Mouse (Mus musculus) kidney, postnatal 0 days (tissue): ENCODE measurements at regions not wholly inside any gene's neighbourhood (a gene's known extent, or its start where the extent isn't known, plus 50 kb on each side); places are given as distances from the start of the nearest gene placed in this dataset.

Experiments
- ATAC-seq: fragments of 200-750 bp; cut with Nextera tagmentation; replicated peaks from 2 replicates; pipeline ENCODE4 v1.8.0; 2017; ENCODE audit warnings: low read depth, moderate number of reproducible peaks, moderate TSS enrichment, moderate library complexity; ENCODE audit not compliant: low FRiP score
- DNase-seq: peaks from one replicate; pipeline ENCODE4 v3.0.0-alpha.2; 2016; ENCODE audit warnings: low spot score
- H3K27ac ChIP-seq: fragments of 300-500 bp; sonication (generic); 2 replicates; pipeline ENCODE4 v1.5.1; 2014; ENCODE audit warnings: mild to moderate bottlenecking
- H3K27me3 ChIP-seq: fragments of 300-500 bp; sonication (generic); 2 replicates; pipeline ENCODE4 v1.6.1; 2014; ENCODE audit warnings: low read length, mixed read lengths; ENCODE audit not compliant: insufficient read depth
- H3K36me3 ChIP-seq: fragments of 300-500 bp; sonication (generic); 2 replicates; pipeline ENCODE4 v1.6.1; 2014; ENCODE audit warnings: low read length, mixed read lengths; ENCODE audit not compliant: insufficient read depth
- H3K4me1 ChIP-seq: fragments of 300-500 bp; sonication (generic); replicated peaks from 2 replicates; pipeline ENCODE4 v1.6.1; 2014; ENCODE audit warnings: antibody characterized with exemption, low read length, mixed read lengths; ENCODE audit not compliant: insufficient read depth
- H3K4me2 ChIP-seq: fragments of 300-500 bp; sonication (generic); 2 replicates; pipeline ENCODE4 v1.6.1; 2014; ENCODE audit warnings: mild to moderate bottlenecking, low read length, moderate library complexity, mixed read lengths
- H3K4me3 ChIP-seq: fragments of 300-500 bp; sonication (generic); replicated peaks from 2 replicates; pipeline ENCODE4 v1.5.1; 2014; ENCODE audit warnings: low read depth, low read length
- H3K9ac ChIP-seq: fragments of 300-500 bp; sonication (generic); 2 replicates; pipeline ENCODE4 v1.6.1; 2014; ENCODE audit warnings: low read depth, low read length
- H3K9me3 ChIP-seq: fragments of 300-500 bp; sonication (generic); replicated peaks from 2 replicates; pipeline ENCODE4 v1.6.1; 2016; ENCODE audit warnings: low read length, inconsistent platforms, mixed read lengths
- CTCF ChIP-seq: IDR thresholded peaks from 2 replicates; pipeline ENCODE4 v1.5.1; 2016; ENCODE audit warnings: antibody characterized with exemption, low read depth, mild to moderate bottlenecking, moderate library complexity
- WGBS: fragments of 180-500 bp; shearing (Covaris S2); extraction: QIAGEN DNeasy Blood & Tissue Kit; methylation state at CpG from one replicate; pipeline ENCODE4 v1.1.7; 2014; 5-methylcytosine and 5-hydroxymethylcytosine counted together

GRCm38 (mm10) chr12:74657036-74657648 is 340.9 kb upstream of the Gm11042 start:
- no peaks in the 10 kb centered on the region for H3K4me1 ChIP-seq
- WGBS, result 63% methylated on average over 2 of the region's 2 CpGs
- DNase-seq (no peak), ATAC-seq (no peak)
- H3K27me3 ChIP-seq, result no peaks in the 10 kb centered on the region
- H3K9ac ChIP-seq, result no peak overlapping the region
- no peak for TF ChIP-seq CTCF
- no peak overlapping the region for H3K4me3 ChIP-seq
- H3K27ac ChIP-seq, result no peak overlapping the region
- no peaks in the 10 kb centered on the region for H3K9me3 ChIP-seq
- H3K36me3 ChIP-seq, result no peaks in the 10 kb centered on the region
- H3K4me2 ChIP-seq, result no peak overlapping the region

- H3K36me3 ChIP-seq, result no peaks in the 10 kb centered on the region
- no peak overlapping the region for H3K4me2 ChIP-seq
- no peaks in the 10 kb centered on the region for H3K27me3 ChIP-seq
- H3K4me1 ChIP-seq, result no peaks in the 10 kb centered on the region
- DNase-seq, result no peak
- H3K9me3 ChIP-seq, result no peaks in the 10 kb centered on the region
- TF ChIP-seq CTCF, result no peak
- H3K9ac ChIP-seq, result no peak overlapping the region
- ATAC-seq, result no peak
- WGBS, result 78% methylated on average over 1 of the region's 1 CpGs
- no peak overlapping the region for H3K4me3 ChIP-seq
- no peak overlapping the region for H3K27ac ChIP-seq
Measured at GRCm38 (mm10) chr12:74651256-74651655, 335.1 kb upstream of the Gm11042 start.

GRCm38 (mm10) chr12:74632827-74633226 is 316.6 kb upstream of the Gm11042 start:
- H3K27me3 ChIP-seq, result no peaks in the 10 kb centered on the region
- ATAC-seq (no peak), DNase-seq (no peak)
- H3K9me3 ChIP-seq, result no peaks in the 10 kb centered on the region
- H3K9ac ChIP-seq, result no peak overlapping the region
- 83% methylated on average over 2 of the region's 2 CpGs for WGBS
- no peaks in the 10 kb centered on the region for H3K4me1 ChIP-seq
- no peak overlapping the region for H3K27ac ChIP-seq
- H3K4me3 ChIP-seq, result no peak overlapping the region
- no peak for TF ChIP-seq CTCF
- H3K36me3 ChIP-seq, result no peaks in the 10 kb centered on the region
- no peak overlapping the region for H3K4me2 ChIP-seq

- H3K4me1 ChIP-seq, result no peaks in the 10 kb centered on the region
- H3K36me3 ChIP-seq, result no peaks in the 10 kb centered on the region
- no peak overlapping the region for H3K4me2 ChIP-seq
- H3K9me3 ChIP-seq, result no peaks in the 10 kb centered on the region
- no peak overlapping the region for H3K4me3 ChIP-seq
- H3K27me3 ChIP-seq, result no peaks in the 10 kb centered on the region
- H3K27ac ChIP-seq, result no peak overlapping the region
- no peak for ATAC-seq
- no peak for TF ChIP-seq CTCF
- WGBS, result 71% methylated on average over 2 of the region's 2 CpGs
- H3K9ac ChIP-seq, result no peak overlapping the region
- DNase-seq, result no peak
Measured at GRCm38 (mm10) chr12:74595208-74595607, 279.0 kb upstream of the Gm11042 start.

- H3K9ac ChIP-seq, result no peak overlapping the region
- H3K9me3 ChIP-seq, result no peaks in the 10 kb centered on the region
- ATAC-seq, result no peak
- TF ChIP-seq CTCF, result no peak
- no peak for DNase-seq
- no peaks in the 10 kb centered on the region for H3K27me3 ChIP-seq
- H3K4me3 ChIP-seq, result no peak overlapping the region
- 75% methylated on average over 2 of the region's 2 CpGs for WGBS
- H3K27ac ChIP-seq, result no peak overlapping the region
- no peaks in the 10 kb centered on the region for H3K36me3 ChIP-seq
- H3K4me1 ChIP-seq, result no peaks in the 10 kb centered on the region
- H3K4me2 ChIP-seq, result no peak overlapping the region
Measured at GRCm38 (mm10) chr12:74554599-74554998, 238.4 kb upstream of the Gm11042 start.

- 71% methylated on average over 2 of the region's 2 CpGs for WGBS
Measured at GRCm38 (mm10) chr12:74544172-74544571, 228.0 kb upstream of the Gm11042 start.

GRCm38 (mm10) chr12:74534882-74535281 is 218.7 kb upstream of the Gm11042 start:
- Histone ChIP-seq H3K4me1 (no peaks in the 10 kb centered on the region), H3K4me2 (no peak overlapping the region), H3K27me3 (no peaks in the 10 kb centered on the region), H3K9ac (no peak overlapping the region), H3K4me3 (no peak overlapping the region), H3K27ac (no peak overlapping the region), H3K9me3 (no peaks in the 10 kb centered on the region), H3K36me3 (no peaks in the 10 kb centered on the region)
- ATAC-seq (no peak), DNase-seq (no peak)
- 85% methylated on average over 2 of the region's 2 CpGs for WGBS
- TF ChIP-seq CTCF, result no peak

More at GRCm38 (mm10) chr12:74544172-74544571, 228.0 kb upstream of the Gm11042 start:
- Histone ChIP-seq H3K36me3 (no peaks in the 10 kb centered on the region), H3K4me2 (no peak overlapping the region), H3K9me3 (no peaks in the 10 kb centered on the region), H3K4me3 (no peak overlapping the region), H3K27me3 (no peaks in the 10 kb centered on the region), H3K27ac (no peak overlapping the region), H3K4me1 (no peaks in the 10 kb centered on the region), H3K9ac (no peak overlapping the region)
- ATAC-seq, result no peak
- TF ChIP-seq CTCF, result no peak
- DNase-seq, result no peak
